Mouse (Mus musculus) liver, adult 2 months (tissue): ENCODE results near the gene Clta.

Experiments used
- CTCF ChIP-seq: fragments of 200-500 bp; IDR thresholded peaks from 2 replicates; pipeline ENCODE4 v1.5.1; 2011; ENCODE audit warnings: low read depth, low read length, control low read depth
- POLR2A ChIP-seq: fragments of 200-500 bp; IDR thresholded peaks from 2 replicates; pipeline ENCODE4 v1.6.1; 2011; ENCODE audit warnings: low read length, control low read depth; ENCODE audit not compliant: insufficient read depth; ENCODE audit errors: extremely low read depth

GRCm38 (mm10) chr4:44016071-44016470 lies 11.8 kb downstream of the Clta start:
- TF ChIP-seq CTCF: no peak
- no peak for TF ChIP-seq POLR2A
